Mouse (Mus musculus) lung, embryonic 14.5 days (tissue): ENCODE data around the gene Hoxb5. TPM values are rescaled to one million over a fixed set of nuclear protein-coding genes. Genes with fewer than 3 reads are reported as not detected.

Experiments
- ATAC-seq: fragments of 200-750 bp; cut with Nextera tagmentation; 2 replicates; pipeline ENCODE4 v1.8.0; 2017; ENCODE audit warnings: mild to moderate bottlenecking, moderate TSS enrichment, moderate library complexity; ENCODE audit not compliant: insufficient read depth
- DNase-seq: peaks from one replicate; pipeline ENCODE4 v3.0.0-alpha.2; 2015
- H3K27ac ChIP-seq: fragments of 300-500 bp; sonication (generic); 2 replicates; pipeline ENCODE4 v1.5.1; 2014; ENCODE audit warnings: low read depth, mild to moderate bottlenecking, moderate library complexity
- H3K27me3 ChIP-seq: fragments of 300-500 bp; sonication (generic); 2 replicates; pipeline ENCODE4 v1.6.1; 2014; ENCODE audit warnings: low read length, control low read depth; ENCODE audit not compliant: insufficient read depth
- H3K36me3 ChIP-seq: fragments of 300-500 bp; sonication (generic); 2 replicates; pipeline ENCODE4 v1.6.1; 2014; ENCODE audit warnings: control low read depth; ENCODE audit not compliant: insufficient read depth
- H3K4me1 ChIP-seq: fragments of 300-500 bp; sonication (generic); 2 replicates; pipeline ENCODE4 v1.6.1; 2014; ENCODE audit warnings: antibody characterized with exemption, control low read depth; ENCODE audit not compliant: insufficient read depth
- H3K4me2 ChIP-seq: fragments of 300-500 bp; sonication (generic); 2 replicates; pipeline ENCODE4 v1.6.1; 2014; ENCODE audit warnings: mild to moderate bottlenecking
- H3K4me3 ChIP-seq: fragments of 300-500 bp; sonication (generic); 2 replicates; pipeline ENCODE4 v1.5.1; 2014; ENCODE audit warnings: low read depth, low read length
- H3K9ac ChIP-seq: fragments of 300-500 bp; sonication (generic); 2 replicates; pipeline ENCODE4 v1.6.1; 2014
- H3K9me3 ChIP-seq: fragments of 300-500 bp; sonication (generic); 2 replicates; pipeline ENCODE4 v1.6.1; 2016; ENCODE audit warnings: low read depth, low read length, control low read depth
- CTCF ChIP-seq: IDR thresholded peaks from 2 replicates; pipeline ENCODE4 v1.5.1; 2016; ENCODE audit warnings: antibody characterized with exemption, low read depth
- WGBS: fragments of 180-500 bp; shearing (Covaris S2); extraction: QIAGEN DNeasy Blood & Tissue Kit; methylation state at CpG from one replicate; pipeline ENCODE4 v1.1.7; 2014; 5-methylcytosine and 5-hydroxymethylcytosine counted together
- polyA plus RNA-seq: library from polyadenylated mRNA; unstranded; fragments of >200 nt; fragmentation: Nextera tagmentation; extraction: Ambion mirVana; gene quantifications from 2 replicates; pipeline ENCODE4 v1.2.1, GENCODE M21; 2014

Gene Hoxb5
- polyA plus RNA-seq, 1 experiment from 2014 or later = 76.1 TPM

DNA sequence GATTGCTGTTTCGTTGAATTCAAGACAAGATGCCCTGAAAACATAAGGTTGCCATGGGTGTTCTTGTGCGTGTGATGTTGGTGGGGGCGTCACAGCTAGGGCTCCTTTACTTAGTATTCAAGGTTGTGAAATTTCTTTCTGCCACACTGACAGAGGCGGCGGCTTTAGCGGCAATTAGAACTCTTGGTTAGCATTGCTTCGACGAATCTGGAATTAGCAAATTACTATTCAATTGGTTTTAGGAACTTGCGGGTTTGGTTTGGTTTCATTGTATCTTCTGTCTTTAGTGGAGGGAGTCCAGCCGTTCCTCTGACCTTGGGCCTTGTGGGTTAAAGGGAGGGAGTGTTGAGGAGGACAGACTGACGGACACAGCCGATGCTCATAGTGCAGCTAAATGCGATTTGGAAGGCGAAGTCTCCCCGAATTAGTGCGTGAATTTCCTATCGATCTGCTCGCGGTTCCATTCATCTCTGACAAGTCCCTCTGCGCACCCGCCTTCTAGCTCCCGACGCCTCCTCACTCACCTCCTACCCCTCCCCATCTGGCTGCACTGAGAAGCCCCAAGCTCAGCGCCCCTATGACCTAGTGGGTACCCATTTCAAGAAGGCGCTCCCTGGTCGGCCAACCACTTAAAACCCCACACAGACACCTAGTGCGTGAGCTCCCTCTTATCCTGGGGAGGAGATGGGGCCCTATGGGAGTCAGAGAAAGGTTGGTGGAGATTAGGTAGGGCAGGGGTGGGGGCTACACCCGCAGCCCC lies 14.7 kb downstream of the Hoxb5 start, which contains the start of gene Hoxb4:
Hoxb4 (plus strand) TSS at position 660 of the 760 bp plus-strand sequence.
- TF ChIP-seq CTCF = no peak
- DNase-seq (no peak), ATAC-seq (peak; percentile 29)
- H3K4me3 ChIP-seq = peak within 1 kb of the TSS; percentile 72
- H3K4me2 ChIP-seq = peak within 1 kb of the TSS; percentile 84
- H3K27me3 ChIP-seq = peaks cover 20% of the 10 kb centered on the region
- 3% methylated on average over 28 of the region's 28 CpGs for WGBS
- H3K9me3 ChIP-seq = no peaks in the 10 kb centered on the region
- H3K4me1 ChIP-seq = 0 out of 2 replicates have a peak, but pooled peaks cover 2% of the 10 kb centered on the region
- peaks cover 12% of the 10 kb centered on the region; the same call in 1 of the 2 replicates for H3K36me3 ChIP-seq
- peak within 1 kb of the TSS; percentile 100 for H3K27ac ChIP-seq
- peak within 1 kb of the TSS; percentile 99 for H3K9ac ChIP-seq

DNA sequence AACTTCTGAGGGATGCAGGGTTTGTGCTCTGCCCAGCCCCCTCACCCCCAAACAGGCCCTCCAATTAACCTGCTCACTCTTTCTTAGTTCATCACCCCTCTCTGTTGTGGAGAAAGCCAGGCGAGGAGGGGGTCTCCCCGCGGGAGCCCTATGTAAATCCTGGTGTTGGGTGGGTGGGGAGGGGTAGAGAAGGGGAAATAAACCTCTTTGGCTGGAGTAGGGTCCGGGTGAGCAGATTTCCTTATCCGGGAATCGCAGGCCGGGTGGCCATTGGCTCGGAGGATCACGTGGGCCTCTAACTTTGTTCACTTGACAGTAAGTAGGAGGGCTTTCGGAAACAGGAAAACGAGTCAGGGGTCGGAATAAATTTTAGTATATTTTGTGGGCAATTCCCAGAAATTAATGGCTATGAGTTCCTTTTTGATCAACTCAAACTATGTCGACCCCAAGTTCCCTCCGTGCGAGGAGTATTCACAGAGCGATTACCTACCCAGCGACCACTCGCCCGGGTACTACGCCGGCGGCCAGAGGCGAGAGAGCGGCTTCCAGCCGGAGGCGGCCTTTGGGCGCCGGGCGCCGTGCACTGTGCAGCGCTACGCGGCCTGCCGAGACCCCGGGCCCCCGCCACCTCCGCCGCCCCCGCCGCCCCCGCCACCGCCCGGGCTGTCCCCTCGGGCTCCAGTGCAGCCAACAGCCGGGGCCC lies 15.4 kb downstream of the Hoxb5 start:
- H3K27ac ChIP-seq = peak overlapping the region; percentile 100
- peak overlapping the region; percentile 84 for H3K4me2 ChIP-seq
- DNase-seq = peak; percentile 95
- H3K9me3 ChIP-seq = no peaks in the 10 kb centered on the region
- H3K4me1 ChIP-seq = 0 out of 2 replicates have a peak, but pooled peaks cover 2% of the 10 kb centered on the region
- peak; percentile 85 for ATAC-seq
- TF ChIP-seq CTCF = no peak
- peaks cover 15% of the 10 kb centered on the region for H3K27me3 ChIP-seq
- peak overlapping the region; percentile 72 for H3K4me3 ChIP-seq
- H3K9ac ChIP-seq = peak overlapping the region; percentile 99
- WGBS = under 1% methylated on average over 39 of the region's 45 CpGs
- peaks cover 12% of the 10 kb centered on the region; the same call in 1 of the 2 replicates for H3K36me3 ChIP-seq

DNA sequence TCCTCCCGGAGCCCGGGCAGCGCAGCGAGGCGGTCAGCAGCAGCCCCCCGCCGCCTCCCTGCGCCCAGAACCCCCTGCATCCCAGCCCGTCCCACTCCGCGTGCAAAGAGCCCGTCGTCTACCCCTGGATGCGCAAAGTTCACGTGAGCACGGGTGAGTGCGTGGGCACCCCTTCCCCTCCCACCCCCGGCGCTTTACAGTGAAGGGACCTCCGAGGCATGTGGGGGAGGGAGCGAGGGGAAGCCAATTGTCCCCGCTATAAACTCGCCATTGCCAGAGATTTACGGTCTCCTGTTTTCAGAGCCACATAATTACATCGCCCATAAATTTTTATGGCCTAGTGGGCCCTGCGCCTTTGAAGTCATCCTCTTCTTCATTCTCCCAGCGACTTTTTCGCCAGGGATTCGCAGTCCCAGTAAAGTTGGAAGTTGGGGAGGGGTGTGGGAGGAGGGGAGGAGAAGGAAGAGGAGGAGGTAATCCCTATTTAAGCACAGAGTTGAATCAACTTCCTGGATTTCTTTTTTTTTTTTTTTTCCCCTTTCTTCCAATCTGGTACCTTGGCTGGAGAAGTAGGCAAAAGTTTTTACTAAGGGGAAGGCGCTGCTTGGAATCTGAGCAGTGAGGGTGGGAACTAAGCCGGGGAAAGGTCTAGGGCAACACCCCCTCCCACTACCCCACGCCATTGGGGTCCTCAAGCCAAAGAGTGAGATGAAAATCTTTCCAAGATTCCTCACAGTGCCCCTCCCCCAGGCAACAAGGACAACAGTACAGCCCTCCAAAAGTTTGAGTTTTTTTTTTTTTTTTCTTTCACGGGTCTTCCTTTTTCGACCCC lies 16.2 kb downstream of the Hoxb5 start:
- peak; percentile 90 for DNase-seq
- peaks cover 12% of the 10 kb centered on the region; the same call in 1 of the 2 replicates for H3K36me3 ChIP-seq
- no peak for TF ChIP-seq CTCF
- H3K4me3 ChIP-seq = peak overlapping the region; percentile 72
- under 1% methylated on average over 34 of the region's 34 CpGs for WGBS
- H3K4me2 ChIP-seq = peak overlapping the region; percentile 84
- H3K9me3 ChIP-seq = no peaks in the 10 kb centered on the region
- peaks cover 13% of the 10 kb centered on the region for H3K27me3 ChIP-seq
- H3K27ac ChIP-seq = peak overlapping the region; percentile 100
- H3K9ac ChIP-seq = peak overlapping the region; percentile 99
- ATAC-seq = peak; percentile 41
- no peaks in the 10 kb centered on the region; the same call in 1 of the 2 replicates for H3K4me1 ChIP-seq

DNA sequence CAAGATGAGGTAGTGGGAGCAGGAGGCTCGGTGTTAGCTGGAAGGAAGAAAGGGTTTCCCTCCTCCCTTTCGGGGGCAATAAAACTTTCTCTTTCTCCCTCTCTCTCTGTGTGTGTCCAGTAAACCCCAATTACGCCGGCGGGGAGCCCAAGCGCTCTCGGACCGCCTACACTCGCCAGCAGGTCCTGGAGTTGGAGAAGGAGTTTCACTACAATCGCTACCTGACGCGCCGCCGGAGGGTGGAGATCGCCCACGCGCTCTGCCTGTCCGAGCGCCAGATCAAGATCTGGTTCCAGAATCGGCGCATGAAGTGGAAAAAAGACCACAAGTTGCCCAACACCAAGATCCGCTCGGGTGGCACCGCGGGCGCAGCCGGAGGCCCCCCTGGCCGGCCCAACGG lies 16.8 kb downstream of the Hoxb5 start:
- DNase-seq = no peak
- H3K4me3 ChIP-seq = peak overlapping the region; percentile 72
- peak overlapping the region; percentile 99 for H3K9ac ChIP-seq
- no peaks in the 10 kb centered on the region; the same call in 1 of the 2 replicates for H3K4me1 ChIP-seq
- H3K9me3 ChIP-seq = no peaks in the 10 kb centered on the region
- H3K27me3 ChIP-seq = peaks cover 13% of the 10 kb centered on the region
- peak; percentile 2; the same call in 1 of the 2 replicates for ATAC-seq
- H3K4me2 ChIP-seq = peak overlapping the region; percentile 84
- no peak for TF ChIP-seq CTCF
- H3K27ac ChIP-seq = peak overlapping the region; percentile 100
- peaks cover 12% of the 10 kb centered on the region; the same call in 1 of the 2 replicates for H3K36me3 ChIP-seq
- under 1% methylated on average over 29 of the region's 29 CpGs for WGBS

DNA sequence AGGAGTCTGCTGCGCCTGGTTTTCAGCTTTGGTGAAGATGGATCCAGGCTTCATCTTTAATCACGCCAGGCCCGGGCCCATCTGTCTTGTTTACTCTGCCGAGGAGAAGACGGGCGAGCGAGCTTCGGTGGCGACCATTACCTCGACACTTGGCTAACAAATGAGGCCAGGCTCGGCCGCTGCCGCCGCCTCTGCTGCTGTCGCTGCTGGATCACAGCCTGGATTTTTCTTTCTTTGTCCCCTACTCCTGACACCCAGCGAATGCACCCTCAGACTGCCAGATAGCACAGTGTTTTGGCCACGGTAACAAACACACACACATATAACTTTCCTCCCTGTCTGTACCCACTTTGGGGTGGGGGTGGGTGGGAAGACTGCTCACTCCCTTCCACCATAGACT lies 17.6 kb downstream of the Hoxb5 start:
- no peak for TF ChIP-seq CTCF
- WGBS = 2% methylated on average over 17 of the region's 17 CpGs
- ATAC-seq (no peak), DNase-seq (no peak)
- H3K9ac ChIP-seq = peak overlapping the region; percentile 99
- no peaks in the 10 kb centered on the region; the same call in 1 of the 2 replicates for H3K4me1 ChIP-seq
- H3K4me3 ChIP-seq = peak overlapping the region; percentile 72
- peaks cover 12% of the 10 kb centered on the region; the same call in 1 of the 2 replicates for H3K36me3 ChIP-seq
- no peaks in the 10 kb centered on the region for H3K9me3 ChIP-seq
- H3K27ac ChIP-seq = peak overlapping the region; percentile 100
- H3K4me2 ChIP-seq = peak overlapping the region; percentile 84
- peaks cover 14% of the 10 kb centered on the region for H3K27me3 ChIP-seq

DNA sequence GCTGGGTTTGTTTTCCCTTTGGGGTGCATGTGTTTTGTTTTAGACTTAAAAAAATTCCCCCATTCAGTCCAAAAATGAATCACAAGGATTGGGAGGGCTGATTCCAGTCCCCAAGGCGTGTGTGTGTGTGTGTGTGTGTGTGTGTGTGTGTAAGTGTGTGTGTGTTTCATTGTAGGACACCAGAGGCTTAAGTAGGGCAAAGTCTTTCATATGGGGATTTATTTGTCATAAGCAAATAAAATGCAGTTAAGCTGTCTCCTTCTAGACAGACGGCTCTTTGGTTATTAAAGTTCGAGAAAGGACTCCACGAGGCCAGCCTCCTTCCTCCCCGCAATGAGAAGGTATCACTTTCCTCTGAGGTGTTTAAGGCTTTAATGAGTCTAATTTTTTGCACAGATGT lies 18.7 kb downstream of the Hoxb5 start:
- no peak for DNase-seq
- no peak for ATAC-seq
- Histone ChIP-seq H3K27me3 (peaks cover 16% of the 10 kb centered on the region; the same call in 1 of the 2 replicates), H3K9ac (peak overlapping the region; percentile 99), H3K4me2 (peak overlapping the region; percentile 84), H3K4me1 (no peaks in the 10 kb centered on the region; the same call in 1 of the 2 replicates), H3K9me3 (no peaks in the 10 kb centered on the region), H3K4me3 (peak overlapping the region; percentile 72), H3K27ac (peak overlapping the region; percentile 100), H3K36me3 (peaks cover 12% of the 10 kb centered on the region; the same call in 1 of the 2 replicates)
- 14% methylated on average over 5 of the region's 5 CpGs for WGBS
- no peak for TF ChIP-seq CTCF
